Comparison of ENCODE assay signal across 8 mouse cellular contexts in the genomic region with DNA sequence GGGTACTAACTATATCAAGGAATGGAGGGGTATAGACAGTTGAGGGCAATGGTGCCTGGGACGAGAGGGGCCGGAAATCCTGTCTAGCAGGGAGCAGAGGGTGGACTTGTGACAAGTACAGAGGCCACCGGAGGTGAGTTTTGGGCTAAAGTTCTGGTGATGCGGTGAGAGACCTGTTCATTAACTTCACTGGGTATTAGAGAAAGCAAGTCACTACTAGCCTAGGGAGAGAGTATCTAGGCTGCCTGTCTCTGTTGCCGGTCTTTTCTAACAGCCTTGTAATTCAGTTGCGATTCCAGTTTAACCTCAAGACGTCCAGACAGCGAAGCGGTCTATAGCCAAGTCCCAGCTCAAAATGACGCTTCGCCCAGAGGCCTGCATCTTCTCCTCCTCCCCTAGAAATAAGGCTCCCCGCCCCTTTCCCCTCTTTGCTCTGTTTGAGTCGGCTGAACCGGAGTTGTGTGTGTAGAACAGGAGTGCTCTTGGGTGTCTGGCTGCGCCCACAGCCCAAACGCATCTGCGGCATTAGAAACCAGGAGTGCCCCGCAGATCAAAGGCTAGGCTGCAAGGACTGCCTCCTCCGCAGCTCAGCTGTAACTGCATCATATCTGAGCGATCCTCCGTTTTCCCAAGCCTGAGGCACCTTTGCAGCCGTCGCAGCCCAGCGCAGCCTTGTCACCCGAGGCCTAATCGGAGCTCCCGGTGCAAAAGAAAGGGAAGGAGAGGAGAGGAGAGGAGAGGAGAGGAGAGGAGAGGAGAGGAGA. TPM values are rescaled to one million over a fixed set of nuclear protein-coding genes. Genes with fewer than 3 reads are reported as not detected.
DNase-seq lines count a peak whose midpoint lies in the region; ATAC-seq and TF ChIP-seq lines count a peak whose summit lies in the region.

No protein-coding gene starts in this region.

- peak; percentile 97 for DNase-seq in midbrain, embryonic 11.5 days (ENCODE audit: low spot score, missing footprints)
- no peak for DNase-seq in midbrain, postnatal 0 days (ENCODE audit: low spot score)
- DNase-seq in kidney, postnatal 10 days = peak; percentile 43
- no peak for DNase-seq in right cerebral cortex, postnatal 10 days (ENCODE audit: low spot score in 2 of 2)

- peaks cover 10% of the 10 kb centered on the region; the same call in 1 of the 2 replicates for H3K4me1 ChIP-seq in midbrain, embryonic 11.5 days (ENCODE audit: control insufficient read depth, insufficient read depth, low read length)
- no peaks in the 10 kb centered on the region for H3K4me1 ChIP-seq in midbrain, postnatal 0 days (ENCODE audit: insufficient read depth, low read length)
- peaks cover 34% of the 10 kb centered on the region for H3K4me1 ChIP-seq in embryonic facial prominence, embryonic 15.5 days
- H3K4me1 ChIP-seq in megakaryocyte, embryonic 14.5 days = peaks cover 74% of the 10 kb centered on the region
- peaks cover 20% of the 10 kb centered on the region for H3K4me1 ChIP-seq in forebrain, embryonic 13.5 days

- under 1% methylated on average over 27 of the region's 27 CpGs for WGBS in midbrain, embryonic 11.5 days
- 1% methylated on average over 27 of the region's 27 CpGs for WGBS in midbrain, postnatal 0 days
- 4% methylated on average over 27 of the region's 27 CpGs for WGBS in embryonic facial prominence, embryonic 15.5 days
- under 1% methylated on average over 24 of the region's 27 CpGs for WGBS in forebrain, embryonic 13.5 days

- H3K36me3 ChIP-seq in midbrain, embryonic 11.5 days (ENCODE audit: control insufficient read depth, insufficient read depth, low read length) = no peaks in the 10 kb centered on the region
- no peaks in the 10 kb centered on the region for H3K36me3 ChIP-seq in midbrain, postnatal 0 days (ENCODE audit: insufficient read depth, low read length)
- no peaks in the 10 kb centered on the region for H3K36me3 ChIP-seq in embryonic facial prominence, embryonic 15.5 days
- peaks cover 14% of the 10 kb centered on the region for H3K36me3 ChIP-seq in megakaryocyte, embryonic 14.5 days (replicated peaks; ENCODE audit: low read length)
- no peaks in the 10 kb centered on the region for H3K36me3 ChIP-seq in forebrain, embryonic 13.5 days (ENCODE audit: poor library complexity, severe bottlenecking)

- no peak overlapping the region for H3K4me2 ChIP-seq in midbrain, embryonic 11.5 days
- no peak overlapping the region for H3K4me2 ChIP-seq in midbrain, postnatal 0 days (ENCODE audit: low read depth, low read length, poor library complexity, severe bottlenecking)
- peak overlapping the region; percentile 78 for H3K4me2 ChIP-seq in embryonic facial prominence, embryonic 15.5 days (replicated peaks)
- H3K4me2 ChIP-seq in forebrain, embryonic 13.5 days = no peak overlapping the region

- H3K27ac ChIP-seq in midbrain, embryonic 11.5 days (ENCODE audit: low read depth, low read length) = no peak overlapping the region
- H3K27ac ChIP-seq in midbrain, postnatal 0 days (ENCODE audit: low read depth, low read length) = no peak overlapping the region
- no peak overlapping the region for H3K27ac ChIP-seq in embryonic facial prominence, embryonic 15.5 days (replicated peaks)
- H3K27ac ChIP-seq in forebrain, embryonic 13.5 days = no peak overlapping the region

- H3K9me3 ChIP-seq in midbrain, embryonic 11.5 days (ENCODE audit: control insufficient read depth, low read length) = no peaks in the 10 kb centered on the region
- no peaks in the 10 kb centered on the region for H3K9me3 ChIP-seq in midbrain, postnatal 0 days (ENCODE audit: low read length)
- H3K9me3 ChIP-seq in embryonic facial prominence, embryonic 15.5 days (replicated peaks) = no peaks in the 10 kb centered on the region
- H3K9me3 ChIP-seq in megakaryocyte, embryonic 14.5 days = no peaks in the 10 kb centered on the region
- H3K9me3 ChIP-seq in forebrain, embryonic 13.5 days (replicated peaks) = no peaks in the 10 kb centered on the region

- no peak overlapping the region for H3K9ac ChIP-seq in midbrain, embryonic 11.5 days (ENCODE audit: low read length)
- no peak overlapping the region for H3K9ac ChIP-seq in midbrain, postnatal 0 days (replicated peaks; ENCODE audit: low read length, poor library complexity, severe bottlenecking)
- H3K9ac ChIP-seq in embryonic facial prominence, embryonic 15.5 days = no peak overlapping the region
- no peak overlapping the region for H3K9ac ChIP-seq in forebrain, embryonic 13.5 days

- H3K27me3 ChIP-seq in midbrain, embryonic 11.5 days (ENCODE audit: control insufficient read depth, insufficient read depth, low read length) = peaks cover 74% of the 10 kb centered on the region
- peaks cover 61% of the 10 kb centered on the region for H3K27me3 ChIP-seq in midbrain, postnatal 0 days (ENCODE audit: insufficient read depth, low read length)
- peaks cover 79% of the 10 kb centered on the region for H3K27me3 ChIP-seq in embryonic facial prominence, embryonic 15.5 days
- peaks cover 52% of the 10 kb centered on the region for H3K27me3 ChIP-seq in megakaryocyte, embryonic 14.5 days (replicated peaks)
- peaks cover 95% of the 10 kb centered on the region for H3K27me3 ChIP-seq in forebrain, embryonic 13.5 days

- no peak for ATAC-seq in midbrain, embryonic 11.5 days (ENCODE audit: low FRiP score)
- no peak for ATAC-seq in midbrain, postnatal 0 days (ENCODE audit: low FRiP score)
- ATAC-seq in embryonic facial prominence, embryonic 15.5 days (ENCODE audit: insufficient number of reproducible peaks, low FRiP score, low TSS enrichment, low read depth) = no peak
- no peak for ATAC-seq in forebrain, embryonic 13.5 days
- ATAC-seq in frontal cortex, adult (ENCODE audit: low TSS enrichment) = no peak

- TF ChIP-seq CTCF in midbrain, postnatal 0 days (IDR thresholded peaks at IDR 0.05) = no peak

- H3K4me3 ChIP-seq in midbrain, embryonic 11.5 days (ENCODE audit: low read depth, low read length) = no peak overlapping the region
- no peak overlapping the region for H3K4me3 ChIP-seq in midbrain, postnatal 0 days (ENCODE audit: low read depth, low read length)
- H3K4me3 ChIP-seq in embryonic facial prominence, embryonic 15.5 days (replicated peaks) = peak overlapping the region; percentile 57; the same call in 1 of the 2 replicates
- H3K4me3 ChIP-seq in megakaryocyte, embryonic 14.5 days (replicated peaks) = peak overlapping the region; percentile 95
- no peak overlapping the region for H3K4me3 ChIP-seq in forebrain, embryonic 13.5 days

RNA-seq across cellular contexts. Expression of gene Hlx, which starts 1.8 kb away (rescaled TPM):
- polyA plus RNA-seq in midbrain, embryonic 11.5 days (2014; fragmentation: Nextera tagmentation; extraction: Ambion mirVana) = 2.2 and 2.7 TPM in 2 replicates
- 0.71 and 1.5 TPM in 2 replicates for total RNA-seq in midbrain, postnatal 0 days (2014; rRNA removed)
- 1.5 and 1.9 TPM in 2 replicates for polyA plus RNA-seq in midbrain, postnatal 0 days (2015; fragmentation: Nextera tagmentation; extraction: Ambion mirVana)
- 18.6 and 21.0 TPM in 2 replicates for polyA plus RNA-seq in embryonic facial prominence, embryonic 15.5 days (2015; fragmentation: Nextera tagmentation; extraction: Ambion mirVana)
- 102 and 197 TPM in 2 replicates for polyA plus RNA-seq in megakaryocyte, embryonic 14.5 days (2012; ENCODE audit: insufficient read depth, low replicate concordance)
- 1.5 and 1.7 TPM in 2 replicates for polyA plus RNA-seq in forebrain, embryonic 13.5 days (2015; fragmentation: Nextera tagmentation; extraction: Ambion mirVana)

Comparison
In these comparisons a context has a peak if more than half of its experiments do, and no peak if none do; other contexts are left out.
1. DNase-seq: peak in midbrain, embryonic 11.5 days (single experiment) and kidney, postnatal 10 days (single experiment); none in midbrain, postnatal 0 days (single experiment) and right cerebral cortex, postnatal 10 days (0 of 2).
2. H3K4me3 ChIP-seq: peak in embryonic facial prominence, embryonic 15.5 days (single experiment) and megakaryocyte, embryonic 14.5 days (single experiment); none in midbrain, embryonic 11.5 days (single experiment), midbrain, postnatal 0 days (single experiment) and forebrain, embryonic 13.5 days (single experiment).